Mouse (Mus musculus) limb, embryonic 13.5 days (tissue): ENCODE measurements around the gene Map3k19. TPM values are rescaled to one million over a fixed set of nuclear protein-coding genes. Genes with fewer than 3 reads are reported as not detected.

Experiments used
- ATAC-seq: fragments of 200-750 bp; cut with Nextera tagmentation; 2 replicates; pipeline ENCODE4 v1.8.0; 2017; ENCODE audit warnings: low read depth, moderate number of reproducible peaks, moderate TSS enrichment; ENCODE audit not compliant: low FRiP score
- H3K27ac ChIP-seq: fragments of 300-500 bp; sonication (generic); 2 replicates; pipeline ENCODE4 v1.5.1; 2015; ENCODE audit warnings: inconsistent platforms, mild to moderate bottlenecking, moderate library complexity
- H3K27me3 ChIP-seq: fragments of 300-500 bp; sonication (generic); 2 replicates; pipeline ENCODE4 v1.6.1; 2015; ENCODE audit warnings: mild to moderate bottlenecking, inconsistent platforms
- H3K36me3 ChIP-seq: fragments of 300-500 bp; sonication (generic); 2 replicates; pipeline ENCODE4 v1.6.1; 2015; ENCODE audit warnings: inconsistent platforms, mild to moderate bottlenecking, moderate library complexity
- H3K4me1 ChIP-seq: fragments of 300-500 bp; sonication (generic); 2 replicates; pipeline ENCODE4 v1.6.1; 2015; ENCODE audit warnings: inconsistent platforms
- H3K4me2 ChIP-seq: fragments of 300-500 bp; sonication (generic); replicated peaks from 2 replicates; pipeline ENCODE4 v1.6.1; 2015; ENCODE audit warnings: inconsistent platforms, mild to moderate bottlenecking, moderate library complexity
- H3K4me3 ChIP-seq: fragments of 300-500 bp; sonication (generic); 2 replicates; pipeline ENCODE4 v1.5.1; 2015; ENCODE audit warnings: moderate library complexity, mild to moderate bottlenecking, inconsistent platforms
- H3K9ac ChIP-seq: fragments of 300-500 bp; sonication (generic); 2 replicates; pipeline ENCODE4 v1.6.1; 2015; ENCODE audit warnings: mild to moderate bottlenecking, inconsistent platforms
- H3K9me3 ChIP-seq: fragments of 300-500 bp; sonication (generic); 2 replicates; pipeline ENCODE4 v1.6.1; 2016; ENCODE audit warnings: inconsistent platforms
- WGBS: fragments of 180-500 bp; shearing (Covaris S2); methylation state at CpG from one replicate; pipeline ENCODE4 v1.1.7; 2015; 5-methylcytosine and 5-hydroxymethylcytosine counted together
- polyA plus RNA-seq: library from polyadenylated mRNA; unstranded; fragments of >200 nt; fragmentation: Nextera tagmentation; extraction: Ambion mirVana; gene quantifications from 2 replicates; pipeline ENCODE4 v1.2.1, GENCODE M21; 2015

The Map3k19 gene
- polyA plus RNA-seq, 1 experiment from 2014 or later, result not detected

- ATAC-seq, result no peak
- no peak overlapping the region for H3K4me3 ChIP-seq
- no peaks in the 10 kb centered on the region for H3K4me1 ChIP-seq
- 69% methylated on average over 1 of the region's 1 CpGs for WGBS
- H3K4me2 ChIP-seq, result no peak overlapping the region
- H3K9ac ChIP-seq, result no peak overlapping the region
- H3K27me3 ChIP-seq, result no peaks in the 10 kb centered on the region
- no peaks in the 10 kb centered on the region for H3K9me3 ChIP-seq
- H3K36me3 ChIP-seq, result no peaks in the 10 kb centered on the region
- no peak overlapping the region for H3K27ac ChIP-seq
Measured at GRCm38 (mm10) chr1:127838602-127839001, 16.2 kb downstream of the Map3k19 start.

DNA sequence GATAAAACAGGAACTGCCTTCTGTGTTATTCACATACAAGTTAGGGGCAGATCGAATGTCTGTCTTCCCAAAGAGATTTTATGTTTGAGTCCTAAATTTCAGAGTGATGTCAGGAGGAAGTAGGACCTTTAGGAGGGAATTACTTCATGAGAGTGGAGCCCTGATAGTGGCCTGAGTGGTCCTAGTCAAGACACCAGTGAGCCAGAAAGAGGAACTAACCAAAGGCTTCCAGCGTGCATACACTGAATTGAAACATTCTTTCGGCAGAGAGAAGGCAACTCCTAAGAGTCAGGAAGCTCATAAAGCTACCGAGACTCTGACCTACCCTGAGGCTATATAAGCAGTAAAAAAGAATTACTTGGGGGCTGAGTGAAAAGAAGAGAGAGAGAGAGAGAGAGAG lies 18.2 kb downstream of the Map3k19 start:
- Histone ChIP-seq H3K36me3 (no peaks in the 10 kb centered on the region), H3K9ac (no peak overlapping the region), H3K27ac (no peak overlapping the region), H3K4me2 (no peak overlapping the region), H3K4me3 (no peak overlapping the region), H3K27me3 (no peaks in the 10 kb centered on the region), H3K9me3 (no peaks in the 10 kb centered on the region), H3K4me1 (no peaks in the 10 kb centered on the region)
- 36% methylated on average over 4 of the region's 4 CpGs for WGBS
- ATAC-seq, result no peak

DNA sequence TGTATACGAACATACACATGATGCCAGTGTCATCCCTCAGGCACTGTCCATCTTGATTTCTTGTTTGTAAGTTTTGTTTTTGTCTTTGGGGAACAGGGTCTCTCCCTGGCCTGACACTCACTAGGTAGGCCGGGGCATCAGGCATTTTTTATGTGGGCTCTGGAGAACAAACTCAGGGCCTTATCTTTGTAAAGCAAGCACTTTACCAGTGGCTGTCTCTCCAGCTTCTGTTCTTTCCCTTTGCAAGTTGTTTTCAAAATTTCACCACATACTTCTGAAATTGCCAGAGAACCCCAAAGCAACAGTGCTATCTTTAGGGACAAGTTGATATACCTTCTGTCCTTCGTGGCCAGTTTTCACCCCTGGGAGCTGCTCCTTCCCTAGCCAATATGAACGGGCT lies 20.6 kb downstream of the Map3k19 start:
- WGBS, result 70% methylated on average over 4 of the region's 4 CpGs
- H3K4me2 ChIP-seq, result no peak overlapping the region
- no peak overlapping the region for H3K4me3 ChIP-seq
- H3K9ac ChIP-seq, result no peak overlapping the region
- no peak overlapping the region for H3K27ac ChIP-seq
- H3K9me3 ChIP-seq, result no peaks in the 10 kb centered on the region
- H3K27me3 ChIP-seq, result no peaks in the 10 kb centered on the region
- H3K36me3 ChIP-seq, result no peaks in the 10 kb centered on the region
- no peak for ATAC-seq
- H3K4me1 ChIP-seq, result no peaks in the 10 kb centered on the region

DNA sequence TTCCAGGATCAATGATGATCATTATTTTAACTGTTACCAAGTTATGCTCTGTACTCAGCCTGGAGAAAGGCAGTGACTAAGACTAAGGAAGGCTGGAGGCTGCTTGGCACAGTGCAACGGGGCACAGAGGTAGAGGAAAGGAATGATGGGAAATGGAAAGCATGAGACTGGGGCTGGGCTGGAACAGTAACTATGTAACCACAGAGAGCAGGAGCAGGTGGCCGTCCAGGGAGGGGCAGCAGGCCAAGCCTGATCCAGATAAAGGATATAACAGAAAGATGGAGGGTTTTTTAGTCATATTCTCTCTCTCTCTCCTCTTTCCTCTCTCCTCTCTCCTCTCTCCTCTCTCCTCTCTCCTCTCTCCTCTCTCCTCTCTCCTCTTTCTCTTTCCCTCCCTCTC lies 21.1 kb downstream of the Map3k19 start:
- WGBS, result 37% methylated on average over 2 of the region's 2 CpGs
- H3K36me3 ChIP-seq, result no peaks in the 10 kb centered on the region
- no peak for ATAC-seq

DNA sequence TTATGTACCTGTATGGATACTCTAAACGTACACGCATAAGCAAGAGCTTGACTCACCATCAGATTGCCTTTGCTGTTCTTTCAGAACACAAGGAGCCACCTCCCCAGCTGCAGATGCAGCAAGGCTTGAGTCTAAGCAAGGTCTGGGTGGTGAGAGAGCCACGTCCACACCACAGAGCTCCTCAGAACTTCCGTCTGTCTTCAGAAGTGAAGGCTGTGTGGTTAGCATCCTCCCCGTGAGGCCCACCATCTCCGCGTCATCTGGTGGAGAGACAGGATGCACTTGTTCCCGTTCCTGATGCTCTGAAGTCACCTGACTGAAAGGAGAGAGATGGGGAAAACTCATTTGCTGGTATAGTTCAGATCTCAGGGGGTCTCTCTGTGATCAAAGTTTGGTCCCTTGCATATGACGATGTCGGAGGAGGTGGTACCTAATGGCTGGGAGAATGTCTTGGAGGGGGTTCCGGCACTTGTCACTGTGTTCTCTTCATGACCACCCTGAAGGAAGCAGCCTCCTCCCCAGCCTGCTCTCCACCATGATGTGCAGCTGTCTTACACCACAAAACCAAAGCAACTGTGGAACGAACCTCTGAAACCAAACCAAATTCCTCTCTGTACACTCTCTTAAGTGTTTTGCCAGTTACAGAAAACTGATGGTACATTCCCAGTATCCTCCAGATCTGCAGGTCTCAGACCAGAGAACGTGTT lies 24.5 kb downstream of the Map3k19 start:
- no peak overlapping the region for H3K4me2 ChIP-seq
- no peaks in the 10 kb centered on the region for H3K9me3 ChIP-seq
- H3K27me3 ChIP-seq, result no peaks in the 10 kb centered on the region
- no peak overlapping the region for H3K9ac ChIP-seq
- no peak overlapping the region for H3K27ac ChIP-seq
- no peaks in the 10 kb centered on the region for H3K4me1 ChIP-seq
- 83% methylated on average over 13 of the region's 13 CpGs for WGBS
- ATAC-seq, result no peak
- no peak overlapping the region for H3K4me3 ChIP-seq
- H3K36me3 ChIP-seq, result no peaks in the 10 kb centered on the region

More for the DNA sequence above, 21.1 kb downstream of the Map3k19 start:
- no peaks in the 10 kb centered on the region for H3K27me3 ChIP-seq
- H3K4me2 ChIP-seq, result no peak overlapping the region
- no peak overlapping the region for H3K27ac ChIP-seq
- no peak overlapping the region for H3K4me3 ChIP-seq
- H3K9ac ChIP-seq, result no peak overlapping the region
- no peaks in the 10 kb centered on the region for H3K4me1 ChIP-seq
- no peaks in the 10 kb centered on the region for H3K9me3 ChIP-seq

DNA sequence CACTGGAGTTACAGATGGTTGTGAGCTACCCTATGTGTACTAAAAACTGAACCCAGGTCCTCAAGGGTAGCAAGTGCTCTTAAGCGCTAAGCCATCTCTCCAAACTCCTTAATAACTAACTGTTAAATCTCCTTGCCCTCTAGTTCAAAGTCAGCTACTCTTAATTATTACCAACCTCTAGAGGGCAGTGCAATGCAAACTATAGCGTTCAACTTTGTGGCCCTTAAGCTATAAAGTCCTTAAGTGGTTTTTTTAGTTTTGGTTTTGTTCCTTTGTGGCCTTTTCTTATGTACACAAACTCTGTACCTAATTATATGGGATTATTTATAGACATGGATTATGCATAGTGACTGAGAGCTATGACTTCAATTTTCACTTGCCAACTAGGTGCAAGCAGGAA lies 27.5 kb downstream of the Map3k19 start:
- no peak for ATAC-seq
- Histone ChIP-seq H3K4me3 (no peak overlapping the region), H3K27ac (no peak overlapping the region), H3K27me3 (no peaks in the 10 kb centered on the region), H3K4me1 (no peaks in the 10 kb centered on the region), H3K9ac (no peak overlapping the region), H3K9me3 (no peaks in the 10 kb centered on the region), H3K4me2 (no peak overlapping the region), H3K36me3 (no peaks in the 10 kb centered on the region)
- WGBS, result 11% methylated on average over 2 of the region's 2 CpGs

DNA sequence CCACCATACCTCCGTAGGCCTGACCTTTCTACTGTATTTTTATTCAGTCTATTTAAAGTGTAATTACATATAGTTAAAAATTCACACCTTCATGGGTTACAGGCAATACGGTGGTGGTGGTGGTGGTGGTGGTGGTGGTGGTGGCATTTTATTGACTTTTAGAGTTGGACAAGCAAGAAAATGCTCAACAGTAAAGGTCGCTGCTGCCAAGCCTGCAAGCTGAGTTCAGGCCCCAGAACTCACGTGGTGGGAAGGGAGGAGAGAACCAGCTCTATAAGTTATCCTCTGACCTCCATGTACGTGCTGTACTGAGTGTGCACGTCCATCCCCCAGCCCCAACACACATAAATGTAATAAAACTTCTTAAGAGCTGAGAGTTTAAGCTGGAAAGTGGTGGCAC lies 38.5 kb downstream of the Map3k19 start:
- no peaks in the 10 kb centered on the region for H3K4me1 ChIP-seq
- WGBS, result 85% methylated on average over 6 of the region's 6 CpGs
- ATAC-seq, result no peak
- H3K27me3 ChIP-seq, result no peaks in the 10 kb centered on the region
- H3K9ac ChIP-seq, result no peak overlapping the region
- H3K36me3 ChIP-seq, result no peaks in the 10 kb centered on the region
- H3K9me3 ChIP-seq, result no peaks in the 10 kb centered on the region
- no peak overlapping the region for H3K4me3 ChIP-seq
- H3K4me2 ChIP-seq, result no peak overlapping the region
- no peak overlapping the region for H3K27ac ChIP-seq

GRCm38 (mm10) chr1:127812929-127813328 lies 41.9 kb downstream of the Map3k19 start:
- no peak overlapping the region for H3K4me2 ChIP-seq
- H3K36me3 ChIP-seq, result no peaks in the 10 kb centered on the region
- H3K9ac ChIP-seq, result no peak overlapping the region
- no peaks in the 10 kb centered on the region for H3K27me3 ChIP-seq
- no peaks in the 10 kb centered on the region for H3K4me1 ChIP-seq
- WGBS, result 72% methylated on average over 7 of the region's 7 CpGs
- H3K4me3 ChIP-seq, result no peak overlapping the region
- ATAC-seq, result no peak
- H3K9me3 ChIP-seq, result no peaks in the 10 kb centered on the region
- H3K27ac ChIP-seq, result no peak overlapping the region

GRCm38 (mm10) chr1:127808671-127809070 lies 46.2 kb downstream of the Map3k19 start:
- Histone ChIP-seq H3K27me3 (no peaks in the 10 kb centered on the region), H3K9me3 (no peaks in the 10 kb centered on the region), H3K36me3 (peaks cover 23% of the 10 kb centered on the region), H3K4me3 (no peak overlapping the region), H3K4me1 (no peaks in the 10 kb centered on the region), H3K4me2 (no peak overlapping the region), H3K27ac (no peak overlapping the region), H3K9ac (no peak overlapping the region)
- ATAC-seq, result no peak
- WGBS, result 95% methylated on average over 7 of the region's 7 CpGs

DNA sequence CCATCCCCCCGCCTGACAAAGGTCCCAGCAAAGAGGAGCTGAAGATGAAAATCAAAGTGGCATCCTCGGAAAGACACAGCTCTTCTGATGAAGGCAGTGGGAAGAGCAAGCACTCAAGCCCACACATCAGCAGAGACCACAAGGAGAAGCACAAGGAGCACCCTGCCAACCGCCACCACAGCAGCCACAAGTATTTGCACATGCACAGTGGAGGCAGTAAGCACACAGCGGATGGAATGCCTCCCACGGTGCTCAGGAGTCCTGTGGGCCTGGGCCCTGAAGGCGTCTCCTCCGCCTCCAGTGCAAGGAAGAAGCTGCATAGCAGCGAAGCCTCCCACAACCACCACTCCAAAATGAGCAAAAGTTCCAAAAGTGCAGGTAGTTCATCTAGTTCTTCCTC lies 51.9 kb downstream of the Map3k19 start:
- no peak overlapping the region for H3K27ac ChIP-seq
- H3K9ac ChIP-seq, result no peak overlapping the region
- no peak overlapping the region for H3K4me3 ChIP-seq
- no peaks in the 10 kb centered on the region for H3K27me3 ChIP-seq
- H3K9me3 ChIP-seq, result no peaks in the 10 kb centered on the region
- ATAC-seq, result no peak
- H3K4me1 ChIP-seq, result no peaks in the 10 kb centered on the region
- 90% methylated on average over 8 of the region's 8 CpGs for WGBS
- H3K4me2 ChIP-seq, result no peak overlapping the region
- peaks cover 59% of the 10 kb centered on the region for H3K36me3 ChIP-seq

DNA sequence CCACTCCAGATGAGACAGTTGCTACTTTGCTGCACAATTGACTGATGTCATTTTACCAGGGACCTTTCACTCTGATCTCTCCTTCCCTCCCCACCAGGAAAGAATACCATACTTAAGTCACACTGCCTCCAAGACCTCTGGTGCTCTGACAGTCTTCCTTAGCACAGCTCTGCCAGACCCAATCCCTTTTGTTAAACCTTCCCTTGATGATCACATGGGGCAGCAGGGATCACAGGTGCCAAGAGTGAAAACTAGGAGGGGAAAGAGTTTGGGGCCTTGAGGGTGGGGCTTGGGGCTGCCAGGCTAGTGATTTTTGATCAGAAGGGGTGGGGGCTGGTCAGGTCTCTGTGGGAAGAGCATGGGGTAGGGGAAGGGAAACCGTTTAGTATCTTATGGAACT lies 58.1 kb downstream of the Map3k19 start:
- ATAC-seq, result no peak
- Histone ChIP-seq H3K4me3 (no peak overlapping the region), H3K4me1 (no peaks in the 10 kb centered on the region), H3K9me3 (no peaks in the 10 kb centered on the region), H3K4me2 (no peak overlapping the region), H3K27me3 (no peaks in the 10 kb centered on the region), H3K36me3 (peaks cover 41% of the 10 kb centered on the region), H3K27ac (no peak overlapping the region), H3K9ac (no peak overlapping the region)
- WGBS, result 74% methylated on average over 1 of the region's 1 CpGs

- no peak for ATAC-seq
- H3K9ac ChIP-seq, result no peak overlapping the region
- H3K9me3 ChIP-seq, result no peaks in the 10 kb centered on the region
- no peaks in the 10 kb centered on the region for H3K4me1 ChIP-seq
- peaks cover 38% of the 10 kb centered on the region for H3K36me3 ChIP-seq
- WGBS, result 73% methylated on average over 4 of the region's 4 CpGs
- no peak overlapping the region for H3K27ac ChIP-seq
- H3K4me2 ChIP-seq, result no peak overlapping the region
- H3K27me3 ChIP-seq, result no peaks in the 10 kb centered on the region
- no peak overlapping the region for H3K4me3 ChIP-seq
Measured at GRCm38 (mm10) chr1:127796341-127796740, 58.5 kb downstream of the Map3k19 start.

DNA sequence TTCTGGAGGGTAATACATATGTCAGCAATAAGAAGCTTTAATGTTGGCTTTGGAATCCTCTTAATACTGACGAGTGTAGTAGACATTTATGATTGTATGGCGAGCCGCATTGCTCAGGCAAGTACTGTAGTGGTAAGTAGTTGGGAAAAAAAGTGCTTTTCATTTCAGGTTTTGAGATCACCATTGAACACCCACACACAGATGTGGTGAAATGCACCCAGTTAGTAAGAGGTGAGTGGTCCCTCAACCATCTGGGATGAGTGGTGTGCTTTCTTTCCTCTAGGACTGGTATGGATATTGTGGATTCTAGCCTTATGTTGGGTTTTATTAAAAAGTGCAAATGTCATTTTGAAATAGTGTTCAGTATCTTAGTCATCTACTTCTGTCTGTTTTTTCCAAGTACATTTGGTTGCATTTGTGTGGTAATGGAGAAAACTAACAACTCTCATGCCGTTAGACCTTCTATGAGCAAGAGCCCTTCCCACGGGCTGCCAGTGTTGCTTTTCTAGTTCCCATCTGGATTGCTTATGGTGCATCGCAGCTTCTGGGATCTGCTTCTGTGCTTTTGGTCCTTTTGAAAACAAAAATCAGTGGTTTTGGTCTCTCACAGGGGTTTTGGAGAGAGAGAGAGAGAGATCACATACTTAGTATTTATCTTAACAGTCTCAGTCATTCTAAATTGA lies 59.6 kb downstream of the Map3k19 start:
- Histone ChIP-seq H3K9ac (no peak overlapping the region), H3K4me3 (no peak overlapping the region), H3K27me3 (no peaks in the 10 kb centered on the region), H3K4me1 (no peaks in the 10 kb centered on the region), H3K4me2 (no peak overlapping the region), H3K36me3 (peaks cover 34% of the 10 kb centered on the region), H3K9me3 (no peaks in the 10 kb centered on the region), H3K27ac (no peak overlapping the region)
- WGBS, result 88% methylated on average over 6 of the region's 6 CpGs
- ATAC-seq, result no peak
